Mouse (Mus musculus) kidney, postnatal 14 days (tissue): Measurements from ENCODE around the gene Atr.

ENCODE experiments used
- DNase-seq: peaks from one replicate; pipeline ENCODE4 v3.0.0; 2022; ENCODE audit warnings: mixed read lengths

Atr gene

DNA sequence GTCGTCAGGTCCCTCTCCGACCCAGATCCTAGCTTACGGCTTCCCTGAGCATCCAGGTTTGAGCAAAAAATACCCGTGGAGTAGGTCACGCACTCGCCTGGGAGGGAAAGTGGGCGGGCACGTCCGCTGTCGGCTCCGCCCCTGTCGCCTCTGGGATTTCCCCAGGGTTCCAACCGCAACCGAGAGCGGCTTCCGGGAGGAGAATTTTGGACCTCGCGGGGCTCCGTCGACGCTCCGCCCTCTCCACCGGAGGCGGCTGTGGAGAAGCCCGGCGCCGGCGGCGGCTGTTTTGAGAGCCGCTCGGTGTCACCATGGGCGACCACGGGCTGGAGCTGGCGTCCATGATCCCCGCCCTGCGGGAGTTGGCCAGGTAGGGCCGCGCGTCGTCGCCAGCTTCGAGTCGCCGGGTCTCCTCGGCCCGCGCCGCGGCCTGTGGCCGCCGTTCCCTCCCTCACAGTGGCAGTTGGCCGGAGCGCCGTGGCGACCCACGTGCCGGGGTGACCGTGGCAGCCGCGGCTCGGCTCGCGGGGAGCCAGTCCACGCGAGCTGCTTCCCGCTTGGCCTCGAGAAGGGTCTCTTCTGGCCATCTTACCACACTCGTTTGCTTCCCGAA, at the start of gene Atr:
TSS of gene Atr (plus strand) at position 184 of the 613 bp plus-strand sequence.
- DNase-seq, result peak; percentile 96

DNA sequence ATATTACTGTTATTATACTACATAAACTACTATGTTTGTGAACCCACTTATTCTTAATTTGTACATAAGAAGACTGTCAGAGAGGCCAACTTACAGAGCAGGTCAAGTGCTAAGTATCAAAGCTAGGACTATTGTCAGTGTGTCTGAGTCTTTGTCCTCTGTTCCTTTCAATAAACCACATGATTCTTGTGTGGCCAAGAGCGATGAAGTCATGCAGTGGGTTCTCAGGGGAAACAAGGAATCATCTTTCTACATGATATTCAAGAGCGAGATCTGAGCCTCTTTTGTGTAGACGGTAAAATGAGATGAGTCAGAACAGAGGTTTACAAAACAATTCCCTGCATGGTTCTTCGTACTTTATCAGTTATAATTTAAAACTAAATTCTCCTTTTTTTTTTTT, 47.8 kb upstream of the Atr start:
- no peak for DNase-seq

DNA sequence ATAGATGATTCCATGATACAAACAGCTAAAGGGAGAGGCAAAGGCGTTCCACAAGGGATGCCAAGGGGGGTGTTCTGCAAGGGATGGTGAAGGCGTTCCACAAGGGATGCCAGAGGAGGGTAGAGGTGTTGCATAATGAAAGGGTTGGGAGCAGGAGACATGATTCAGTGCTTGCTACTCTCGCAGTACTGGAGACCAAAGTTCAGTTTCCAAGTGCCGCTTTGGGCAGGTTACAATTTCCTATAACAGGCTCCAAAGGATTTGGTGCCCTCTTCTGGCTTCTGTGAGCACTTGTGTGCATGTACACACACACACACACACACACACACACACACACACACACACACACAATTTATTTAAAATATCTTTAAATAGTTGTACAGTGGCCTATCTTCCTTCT, 45.6 kb upstream of the Atr start:
- DNase-seq, result peak; percentile 41

DNA sequence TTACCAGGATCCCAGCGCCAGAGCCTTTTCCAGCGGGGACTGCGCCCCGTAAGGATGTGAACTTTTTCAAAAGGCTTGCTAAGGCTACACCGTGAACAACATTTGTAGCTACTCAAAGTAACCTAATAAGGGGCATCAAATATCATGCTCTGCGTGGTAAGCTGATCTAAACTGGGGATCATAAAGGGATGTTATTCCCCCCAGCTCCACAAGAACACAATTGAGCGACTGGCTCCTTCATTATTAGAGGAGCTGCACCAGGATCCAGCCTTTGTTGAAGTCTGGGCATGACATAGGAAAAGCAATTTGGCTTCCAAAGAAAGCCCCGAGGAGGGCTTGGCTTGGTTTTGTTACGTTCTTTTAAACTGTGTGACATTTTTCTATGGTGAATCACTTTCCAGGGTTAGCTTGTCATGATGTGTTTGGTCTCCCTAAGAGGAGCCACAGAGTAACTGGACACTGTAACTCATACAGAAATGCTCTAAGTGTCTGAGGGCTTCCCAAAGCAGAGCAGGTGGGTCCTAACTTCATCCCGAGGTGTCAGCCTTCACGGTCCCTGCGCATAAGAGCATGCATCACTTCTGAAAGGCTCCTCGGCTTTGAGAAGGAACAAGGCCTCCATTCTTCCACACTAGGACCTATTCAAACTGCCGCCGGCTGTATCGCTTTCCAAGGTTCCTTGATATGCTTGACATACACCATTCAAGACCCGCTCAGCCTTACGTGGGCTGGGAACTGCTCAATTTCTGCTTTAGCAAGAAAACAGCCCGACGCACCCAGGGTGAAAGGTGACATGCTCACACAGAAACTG, 43.5 kb upstream of the Atr start:
- peak; percentile 12 for DNase-seq

DNA sequence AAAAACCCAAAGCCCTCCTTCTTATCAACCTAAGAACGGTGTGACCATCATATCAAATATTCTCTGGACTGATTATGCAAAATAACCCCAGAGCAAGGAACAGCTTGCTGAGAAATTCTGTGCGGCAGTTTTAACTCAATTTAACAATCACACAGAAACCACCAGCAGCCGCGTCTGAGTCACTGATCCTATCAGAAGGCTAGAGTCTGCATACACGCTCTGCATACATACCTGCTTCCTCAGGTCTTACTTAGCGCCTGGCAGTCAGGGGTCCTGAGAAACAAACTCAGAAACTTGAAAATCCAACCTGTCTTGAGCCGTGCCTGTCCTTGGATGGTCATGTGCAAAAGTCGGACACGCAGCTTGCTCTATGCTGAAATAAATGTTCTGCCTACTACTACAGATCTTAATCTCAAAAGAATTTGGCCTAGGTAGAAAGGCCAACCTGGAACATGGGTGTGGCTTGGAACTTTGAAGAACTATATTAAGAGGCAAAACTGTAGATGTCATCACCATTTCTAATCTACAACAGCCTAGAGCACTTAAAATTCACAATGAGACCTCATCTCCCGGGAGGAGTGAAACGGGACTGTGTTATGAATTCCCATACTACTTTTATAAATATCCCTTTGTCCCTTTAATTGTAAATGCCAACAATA, 42.3 kb upstream of the Atr start:
- DNase-seq, result no peak

DNA sequence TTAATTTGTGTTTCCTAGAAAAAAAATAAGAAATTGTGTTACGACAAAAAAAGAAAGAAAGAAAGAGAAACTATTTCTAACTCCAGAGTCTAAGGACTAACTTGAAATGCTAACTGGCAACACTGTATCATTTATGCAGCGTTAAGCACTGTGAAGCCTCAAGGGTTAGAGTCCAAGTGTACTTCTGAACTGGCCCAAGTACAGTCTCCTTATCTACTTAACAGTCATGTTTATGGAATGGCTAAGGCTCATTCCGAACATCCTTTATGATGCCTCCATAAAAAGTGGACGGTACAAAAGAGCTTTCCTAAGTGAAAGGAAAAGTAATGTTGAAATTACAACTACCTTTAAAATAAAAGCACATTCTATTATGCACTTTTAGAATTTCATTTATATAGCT, 41.7 kb upstream of the Atr start:
- DNase-seq, result no peak

DNA sequence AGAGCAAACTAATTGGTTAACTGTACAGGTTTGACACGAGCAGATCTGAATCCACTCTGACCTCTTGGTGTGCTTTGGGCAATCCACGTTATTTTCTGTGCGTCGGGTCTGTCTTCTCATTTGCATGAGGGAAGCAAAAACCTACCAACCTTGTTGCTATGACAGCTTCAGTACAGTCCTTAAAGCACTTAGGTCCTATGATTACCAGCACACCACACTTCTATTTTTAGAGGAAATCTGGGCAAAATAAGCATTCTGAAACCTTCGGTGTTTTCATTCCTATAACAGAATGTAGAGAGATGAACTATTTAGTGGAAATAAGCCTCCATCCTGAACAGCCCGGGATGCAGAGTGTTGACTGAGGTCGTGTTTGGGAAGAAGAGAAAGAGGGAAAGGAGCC, 34.9 kb upstream of the Atr start:
- no peak for DNase-seq

DNA sequence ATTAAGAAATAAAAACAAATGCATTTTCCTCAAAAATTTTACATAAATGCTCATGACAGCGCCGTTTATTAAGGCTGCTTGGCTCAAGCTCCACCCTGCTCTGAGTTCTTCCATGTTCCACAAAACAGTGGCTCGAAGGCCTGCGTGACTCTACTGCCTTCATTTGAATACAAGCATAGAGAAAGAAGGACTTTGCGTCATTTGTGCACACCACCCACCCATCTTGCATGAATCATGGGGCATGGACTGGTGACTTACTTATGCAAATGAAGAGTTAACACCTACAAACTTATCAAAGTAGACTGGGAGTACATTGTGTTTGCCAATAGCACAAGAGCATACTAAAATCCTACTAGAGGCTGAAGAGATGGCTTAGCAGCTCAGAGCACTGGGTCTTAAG, 29.8 kb upstream of the Atr start:
- DNase-seq, result no peak

DNA sequence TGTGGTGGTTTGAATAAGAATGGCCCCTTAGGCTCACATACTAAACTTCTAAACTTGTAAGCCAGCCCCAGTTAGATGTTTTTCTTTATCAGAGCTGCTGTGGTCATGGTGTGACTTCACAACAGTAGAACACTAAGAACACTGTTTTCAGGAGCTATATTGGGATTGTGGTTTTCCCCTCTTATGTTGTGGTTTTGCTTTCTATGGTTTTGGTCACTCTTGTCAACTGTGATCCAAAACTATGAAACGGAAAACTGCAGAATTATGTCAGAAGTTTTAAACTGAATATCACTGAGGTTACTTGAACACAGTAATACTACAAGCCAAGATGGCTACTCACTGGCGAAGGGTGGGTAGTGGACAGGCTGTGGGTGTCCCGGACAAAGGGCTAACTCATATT, 24.6 kb upstream of the Atr start:
- DNase-seq, result no peak

DNA sequence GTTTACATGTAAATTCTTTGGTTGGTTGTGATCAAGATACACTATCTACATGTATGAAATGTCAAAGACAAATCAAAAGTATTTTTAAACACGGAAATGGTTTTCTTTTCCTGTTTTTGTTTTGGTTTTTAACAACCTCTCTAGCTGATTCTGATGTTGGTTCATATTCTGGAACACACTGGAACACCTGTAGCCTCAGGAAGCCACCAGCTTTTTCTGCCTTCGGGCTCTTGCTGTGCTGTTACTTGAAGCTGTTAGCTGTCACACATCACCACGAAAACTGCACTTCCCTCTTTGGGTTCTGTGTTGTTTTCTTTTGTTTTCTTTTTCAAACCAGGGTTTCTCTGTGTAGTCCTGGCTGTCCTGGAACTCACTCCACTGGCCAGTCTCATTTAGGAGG, 22.6 kb upstream of the Atr start:
- no peak for DNase-seq

DNA sequence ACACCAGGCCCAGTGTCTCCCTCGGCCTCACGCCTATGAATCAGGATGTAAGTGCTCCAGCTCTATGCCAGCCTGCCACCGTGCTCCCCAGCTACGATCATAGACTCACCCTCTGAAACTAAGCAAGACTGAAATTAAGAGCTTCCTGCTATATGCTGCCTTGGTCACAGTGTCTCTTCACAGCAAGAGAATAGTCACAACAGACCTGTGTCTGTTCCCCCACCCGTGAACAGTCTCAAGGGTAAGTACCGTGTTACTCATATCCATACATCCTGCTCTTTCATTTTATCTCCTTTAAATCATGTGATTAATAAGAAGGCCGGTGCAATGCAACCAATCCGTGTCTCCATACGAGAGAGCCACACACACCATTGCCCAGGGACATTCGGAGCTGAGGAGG, 21.7 kb upstream of the Atr start:
- DNase-seq, result no peak

DNA sequence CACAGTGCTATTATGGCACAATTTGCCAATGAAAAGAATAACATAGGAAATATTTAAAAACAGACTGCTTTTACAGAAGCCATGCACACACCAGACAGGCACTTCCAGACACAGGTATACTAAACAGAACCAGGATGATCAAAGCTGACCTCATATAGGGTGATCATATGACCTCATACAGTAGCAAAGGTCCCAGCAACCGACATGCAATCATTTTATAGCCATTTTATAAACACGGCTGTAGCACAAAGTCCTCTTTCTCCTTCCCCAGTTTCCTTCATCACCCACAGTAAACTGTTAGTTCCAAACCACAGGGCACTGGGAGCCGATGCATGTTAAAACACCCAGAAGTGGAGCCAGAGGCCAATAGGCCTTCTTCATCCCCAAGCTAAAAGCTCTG, 18.0 kb upstream of the Atr start:
- DNase-seq, result no peak

DNA sequence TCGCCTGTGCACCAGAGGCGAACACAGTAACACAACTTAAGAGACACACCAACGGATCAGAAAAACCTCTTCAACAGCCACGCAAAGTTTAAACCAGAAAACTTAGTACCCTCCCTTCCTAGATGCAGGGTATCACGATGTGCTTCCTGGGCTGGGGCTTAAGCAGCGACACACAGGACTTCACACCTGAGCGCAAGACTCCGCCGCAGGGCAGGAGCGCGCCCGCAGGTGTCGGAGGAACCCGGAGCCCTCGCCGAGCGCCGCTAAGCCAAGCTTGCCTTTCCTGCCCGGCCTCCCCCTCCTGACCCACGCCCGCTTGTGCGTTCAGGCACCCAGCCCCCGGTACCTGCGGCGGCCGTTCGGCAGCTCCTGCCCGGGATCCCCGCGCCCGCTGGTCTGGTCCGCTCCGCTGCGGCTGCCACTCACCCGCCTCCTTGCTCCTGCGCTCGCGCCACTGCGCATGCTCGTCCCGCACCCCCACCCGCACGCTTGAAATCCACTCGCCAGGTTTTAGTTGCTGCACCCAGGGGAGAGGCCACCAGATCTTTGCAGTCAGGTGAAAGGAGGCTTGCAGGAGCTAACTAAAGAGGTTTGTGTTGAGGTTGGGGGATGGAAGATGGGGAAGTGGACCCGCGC, 12.5 kb upstream of the Atr start, which contains the start of gene Pls1:
TSS of gene Pls1 (minus strand) at position 487 of the 636 bp plus-strand sequence.
- DNase-seq, result peak; percentile 92

DNA sequence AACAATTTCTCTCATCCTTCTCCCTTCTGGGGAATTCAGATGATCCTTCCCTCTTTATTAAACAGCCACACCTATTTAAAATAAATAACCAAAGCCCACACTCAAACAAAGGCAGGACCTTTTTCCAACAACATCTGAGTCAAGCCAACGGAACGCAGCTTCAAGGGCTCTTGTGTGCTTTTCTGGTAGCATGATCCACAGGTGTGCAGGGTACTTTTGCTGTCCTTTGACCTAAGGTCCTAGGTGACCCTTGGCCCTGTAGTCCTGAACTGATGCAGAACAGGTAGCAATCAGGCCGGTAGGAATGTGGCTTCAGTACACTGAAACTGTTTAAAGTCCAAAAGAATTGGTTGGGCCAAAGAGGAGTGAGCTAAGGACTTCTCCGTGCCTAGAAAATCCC, 11.7 kb upstream of the Atr start:
- peak; percentile 29 for DNase-seq

DNA sequence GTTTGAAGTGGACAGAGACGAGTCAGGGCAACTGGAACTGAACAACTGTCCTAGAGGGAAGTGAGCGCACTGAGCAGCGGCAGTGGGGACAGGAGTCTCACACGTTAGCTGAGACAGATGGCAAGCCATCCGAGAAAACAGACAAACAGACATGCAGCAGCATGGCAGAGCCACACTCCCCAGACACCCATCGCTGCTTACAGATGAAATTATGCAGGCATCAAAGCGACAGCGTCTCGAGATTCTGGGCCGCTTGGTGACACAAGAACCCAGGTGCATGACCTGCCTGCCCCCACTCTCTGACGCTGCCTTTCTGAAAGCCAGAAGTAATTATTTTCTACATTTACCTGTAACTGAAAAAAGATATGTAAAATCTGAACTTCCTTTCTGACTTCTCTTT, 5.7 kb upstream of the Atr start:
- no peak for DNase-seq

DNA sequence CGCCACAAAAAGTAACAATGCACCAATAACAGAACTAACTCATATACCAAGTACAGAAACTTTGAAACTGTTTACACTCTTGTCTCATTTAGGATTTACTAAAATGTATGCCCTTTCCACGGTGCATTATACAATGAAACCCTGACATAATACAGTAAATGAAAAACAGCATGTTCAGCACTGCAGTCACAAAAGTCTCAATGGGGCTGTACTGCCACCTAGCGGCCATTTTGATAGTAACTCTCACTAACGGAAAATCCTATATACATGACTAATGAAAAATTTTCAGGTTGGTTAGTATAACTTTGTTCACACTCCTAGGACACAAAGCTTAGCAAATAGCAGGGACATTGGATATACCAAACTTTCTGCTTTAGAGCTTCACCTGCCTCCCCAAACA, 4.5 kb upstream of the Atr start:
- DNase-seq, result peak; percentile 82

DNA sequence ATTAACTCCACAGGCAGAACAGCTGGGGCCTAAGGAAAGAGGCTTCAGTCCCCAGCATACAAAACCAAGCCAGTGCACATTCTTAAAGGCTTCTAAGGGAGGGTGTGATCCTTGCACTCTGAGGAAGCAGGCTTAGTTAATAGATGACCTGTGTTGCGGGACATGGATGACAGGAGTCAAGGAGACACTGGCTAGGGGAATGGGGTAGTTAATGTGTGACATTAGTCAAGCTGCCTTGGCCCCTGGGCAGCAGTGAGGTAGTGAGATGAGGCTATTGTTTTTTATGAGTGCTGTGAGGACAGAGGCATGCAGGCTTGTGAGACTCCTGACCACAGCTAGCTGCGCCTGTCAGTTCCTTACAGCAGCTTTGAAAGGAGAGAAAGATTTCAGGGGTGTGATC, 2.5 kb upstream of the Atr start:
- DNase-seq, result peak; percentile 78

DNA sequence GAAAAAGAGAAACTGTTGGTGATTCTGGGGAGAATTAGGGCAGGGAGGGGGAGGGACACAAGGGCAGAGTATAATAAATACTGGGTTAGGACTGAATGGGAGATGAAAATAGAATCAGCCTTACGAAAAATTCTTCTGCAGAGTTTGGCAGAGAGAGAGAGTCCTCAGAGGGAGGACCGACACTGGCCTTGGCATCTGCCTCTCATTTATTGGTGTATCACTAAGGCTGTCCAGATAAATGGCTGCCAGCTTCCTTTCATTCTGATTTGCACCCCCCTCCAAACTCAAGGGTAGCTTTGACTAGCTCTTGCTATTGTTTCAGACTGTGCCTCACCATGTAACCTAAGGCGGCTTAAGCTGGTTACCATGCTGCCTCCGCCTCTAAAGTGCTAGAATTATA, 1.4 kb upstream of the Atr start:
- no peak for DNase-seq

DNA sequence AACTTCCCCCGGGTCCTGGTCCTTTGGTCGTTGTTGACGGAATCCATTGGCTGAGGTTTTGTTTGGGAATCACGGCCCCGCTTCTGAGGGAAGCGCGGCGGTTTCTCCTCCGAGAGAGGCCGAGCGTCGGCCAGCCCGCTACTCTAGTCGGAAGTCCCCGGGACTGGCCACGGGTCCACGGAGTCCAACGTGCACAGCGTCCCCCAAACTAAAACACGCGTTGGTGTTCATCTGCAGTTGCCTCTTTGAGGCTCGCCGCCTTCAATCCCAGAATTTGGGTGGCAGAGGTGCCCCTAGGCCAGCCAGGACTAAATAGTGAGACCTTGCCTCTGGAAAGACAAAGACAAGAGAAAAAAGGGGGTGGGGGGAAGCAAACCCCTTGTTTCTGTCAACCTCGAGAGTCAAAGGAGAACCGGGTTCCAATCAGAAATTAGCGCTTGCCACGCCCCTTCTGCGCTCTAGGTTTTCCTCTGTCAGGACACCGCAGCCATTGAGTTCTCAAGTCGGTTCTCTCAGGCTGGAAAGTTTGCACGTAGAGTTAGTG, 702 bp downstream of the Atr start:
- DNase-seq, result peak; percentile 37

DNA sequence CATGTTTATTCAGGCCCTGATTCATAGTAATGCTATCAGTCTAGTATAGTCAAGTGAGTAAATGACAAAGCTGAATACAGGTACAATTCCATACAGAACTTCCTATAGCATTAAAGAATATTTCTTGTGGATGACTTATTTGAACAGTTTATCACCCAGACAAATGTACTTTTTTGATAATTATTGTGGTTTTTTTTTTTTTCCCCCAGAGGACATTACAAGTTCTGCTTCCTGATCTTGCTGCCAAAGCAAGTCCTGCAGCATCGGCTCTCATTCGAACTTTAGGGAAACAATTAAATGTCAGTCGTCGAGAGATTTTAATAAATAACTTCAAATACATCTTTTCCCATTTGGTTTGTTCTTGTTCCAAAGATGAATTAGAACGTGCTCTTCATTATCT, 20.8 kb downstream of the Atr start:
- DNase-seq, result no peak

DNA sequence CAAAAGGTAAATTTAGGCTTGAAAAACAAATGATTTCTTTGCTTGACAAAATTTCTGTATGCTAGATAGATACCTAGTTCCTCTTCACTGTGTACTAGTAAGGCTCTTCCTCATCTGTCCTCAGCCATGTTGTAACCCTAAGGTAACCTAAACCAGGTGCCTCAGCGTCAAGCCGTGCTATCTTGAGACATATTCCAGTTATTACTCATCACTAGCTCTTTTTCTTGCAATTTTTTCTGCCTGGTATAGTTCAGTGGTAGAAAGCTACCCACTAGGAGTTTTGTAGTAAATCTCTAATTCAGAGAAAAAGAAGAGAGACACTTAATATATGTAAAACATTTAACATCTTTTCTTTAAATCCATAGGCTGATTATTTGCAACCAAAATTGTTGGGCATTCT, 25.4 kb downstream of the Atr start:
- no peak for DNase-seq

DNA sequence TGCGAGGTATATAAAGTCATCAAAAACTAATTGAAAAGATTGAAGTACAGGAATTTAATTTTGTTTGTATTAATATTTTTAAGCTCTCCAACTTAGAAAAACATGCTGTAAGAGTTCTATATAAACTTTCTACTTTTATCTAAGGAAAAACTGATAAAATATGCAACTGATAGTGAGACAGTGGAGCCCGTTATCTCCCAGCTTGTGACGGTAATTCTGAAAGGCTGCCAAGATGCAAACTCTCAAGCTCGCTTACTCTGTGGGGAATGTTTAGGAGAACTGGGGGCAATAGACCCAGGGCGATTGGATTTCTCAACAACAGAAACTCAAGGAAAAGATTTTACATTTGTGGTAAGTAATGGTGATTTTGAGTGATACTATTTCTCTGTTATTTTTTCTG, 40.0 kb downstream of the Atr start:
- DNase-seq, result no peak

DNA sequence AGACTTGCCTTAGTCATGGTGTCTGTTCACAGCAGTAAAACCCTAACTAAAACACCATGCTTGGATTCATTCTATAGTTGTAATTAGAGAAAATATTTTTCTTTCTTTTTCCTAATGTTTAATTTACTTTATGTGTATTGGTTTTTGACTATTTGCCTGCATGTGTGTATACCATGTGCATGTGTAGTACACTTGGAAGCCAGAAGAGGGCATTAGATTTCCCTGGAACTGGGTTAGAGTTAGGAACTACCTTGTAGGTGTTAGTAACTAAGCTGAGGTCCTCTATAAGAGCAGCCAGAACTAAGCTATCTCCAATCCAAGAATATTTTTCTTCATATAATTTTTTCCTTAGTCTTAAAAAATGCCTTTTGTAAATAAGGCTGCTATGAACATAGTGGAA, 75.5 kb downstream of the Atr start:
- DNase-seq, result no peak
